Mouse (Mus musculus) erythroblast, embryonic 14.5 days (primary cell): Measurements from ENCODE around the gene Pklr.

Source experiments
- GATA1 ChIP-seq: IDR thresholded peaks from 2 replicates; pipeline ENCODE4 v1.6.1; 2012; ENCODE audit warnings: low read length, inconsistent platforms, mixed read lengths
- TAL1 ChIP-seq: IDR thresholded peaks from 3 replicates; pipeline ENCODE4 v1.6.1; 2012; ENCODE audit warnings: low read length, inconsistent platforms, mixed read lengths

DNA sequence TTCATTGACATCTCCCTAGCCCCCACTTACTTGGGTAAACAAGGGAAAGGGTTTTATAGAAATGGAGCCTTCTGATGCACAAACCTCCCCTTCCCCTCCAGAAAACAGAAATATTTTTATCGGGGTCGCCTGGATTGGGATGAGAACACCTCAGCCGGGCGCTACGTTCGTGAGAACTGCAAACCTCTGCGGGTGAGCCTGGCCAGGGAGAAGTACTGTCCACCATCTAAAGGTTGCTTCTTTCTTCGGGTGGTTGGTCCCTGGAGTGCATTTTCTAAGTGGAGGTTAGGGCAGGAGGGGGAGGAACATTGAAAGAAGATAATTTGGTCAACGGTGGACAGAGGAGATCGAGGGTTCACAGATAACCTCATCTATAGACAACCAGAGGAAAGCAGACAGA lies 39.6 kb downstream of the Pklr start:
- TF ChIP-seq TAL1 = no peak
- TF ChIP-seq GATA1 = no peak
